Mouse (Mus musculus): ENCODE measurements around the gene Gtf3c6. TPM values are rescaled to one million over a fixed set of nuclear protein-coding genes. Genes with fewer than 3 reads are reported as not detected.
A peak's percentile ranks its signal among the peaks of the same experiment; 100 is the strongest.
"Not testable (repeated sequence)": the region's sequence is repeated elsewhere in the genome, so short reads cannot be mapped to it uniquely, and the experiment has no call there.

The Gtf3c6 gene
- 77.2 and 79.3 TPM in 2 replicates for polyA plus RNA-seq (2015; fragmentation: Nextera tagmentation; extraction: Ambion mirVana)

- H3K4me1 ChIP-seq (replicated peaks): peaks cover 16% of the 10 kb centered on the region
- under 1% methylated on average over 43 of the region's 43 CpGs for WGBS
- H3K27me3 ChIP-seq: no peaks in the 10 kb centered on the region
- H3K4me3 ChIP-seq: peak within 1 kb of the TSS; percentile 87
- H3K9ac ChIP-seq: peak within 1 kb of the TSS; percentile 85
- H3K4me2 ChIP-seq: peak within 1 kb of the TSS; percentile 71
- peaks cover 9% of the 10 kb centered on the region for H3K36me3 ChIP-seq
- ATAC-seq (ENCODE audit: low FRiP score, low read depth): peak; percentile 74
- no peaks in the 10 kb centered on the region for H3K9me3 ChIP-seq
- peak within 1 kb of the TSS; percentile 96 for H3K27ac ChIP-seq (replicated peaks)
These were observed at the start of gene Gtf3c6 for GRCm38 (mm10) chr10:40257414-40258255. Gtf3c6 (minus strand) TSS chr10:40258108.

- ATAC-seq (ENCODE audit: low FRiP score, low read depth): no peak
- no peaks in the 10 kb centered on the region for H3K27me3 ChIP-seq
- WGBS: 91% methylated on average over 1 of the region's 1 CpGs
- H3K9ac ChIP-seq: no peak overlapping the region
- H3K27ac ChIP-seq (replicated peaks): no peak overlapping the region
- 0 out of 2 replicates have a peak, but pooled peaks cover 4% of the 10 kb centered on the region for H3K4me1 ChIP-seq (replicated peaks)
- no peak overlapping the region for H3K4me2 ChIP-seq
- no peak overlapping the region for H3K4me3 ChIP-seq
- no peaks in the 10 kb centered on the region for H3K9me3 ChIP-seq
- H3K36me3 ChIP-seq: no peaks in the 10 kb centered on the region
These were observed 48.1 kb upstream of the Gtf3c6 start for GRCm38 (mm10) chr10:40305989-40306388.

GRCm38 (mm10) chr10:40302140-40302985, 44.5 kb upstream of the Gtf3c6 start, which contains the start of gene Amd1:
Amd1 (minus strand) TSS chr10:40302186.
- peak; percentile 98 for ATAC-seq (ENCODE audit: low FRiP score, low read depth)
- Histone ChIP-seq H3K36me3 (no peaks in the 10 kb centered on the region), H3K27ac (replicated peaks) (peak within 1 kb of the TSS; percentile 99), H3K9ac (peak within 1 kb of the TSS; percentile 87), H3K9me3 (no peaks in the 10 kb centered on the region), H3K4me2 (peak within 1 kb of the TSS; percentile 88), H3K4me1 (replicated peaks) (peaks cover 30% of the 10 kb centered on the region), H3K4me3 (peak within 1 kb of the TSS; percentile 97), H3K27me3 (no peaks in the 10 kb centered on the region)
- under 1% methylated on average over 55 of the region's 55 CpGs for WGBS

- H3K4me3 ChIP-seq: peak overlapping the region; percentile 97
- not testable (repeated sequence) for H3K27me3 ChIP-seq, H3K9me3 ChIP-seq, H3K36me3 ChIP-seq
- peak overlapping the region; percentile 87 for H3K27ac ChIP-seq (replicated peaks)
- ATAC-seq (ENCODE audit: low FRiP score, low read depth): peak; percentile 24
- under 1% methylated on average over 60 of the region's 91 CpGs for WGBS
- peak overlapping the region; percentile 84 for H3K4me2 ChIP-seq
- H3K4me1 ChIP-seq (replicated peaks): peaks cover 37% of the 10 kb centered on the region
- H3K9ac ChIP-seq: peak overlapping the region; percentile 78
These were observed 43.5 kb upstream of the Gtf3c6 start for GRCm38 (mm10) chr10:40301181-40302075.

- Histone ChIP-seq H3K9ac (peak overlapping the region; percentile 78), H3K4me1 (replicated peaks) (peaks cover 37% of the 10 kb centered on the region), H3K36me3 (no peaks in the 10 kb centered on the region), H3K9me3 (no peaks in the 10 kb centered on the region), H3K4me2 (peak overlapping the region; percentile 84), H3K27me3 (no peaks in the 10 kb centered on the region), H3K27ac (replicated peaks) (peak overlapping the region; percentile 87), H3K4me3 (peak overlapping the region; percentile 97)
- peak; percentile 75 for ATAC-seq (ENCODE audit: low FRiP score, low read depth)
- WGBS: under 1% methylated on average over 36 of the region's 36 CpGs
These were observed 42.8 kb upstream of the Gtf3c6 start for GRCm38 (mm10) chr10:40300648-40301171.

- no peaks in the 10 kb centered on the region for H3K9me3 ChIP-seq
- 97% methylated on average over 6 of the region's 6 CpGs for WGBS
- no peak overlapping the region for H3K9ac ChIP-seq
- no peak for ATAC-seq (ENCODE audit: low FRiP score, low read depth)
- H3K27ac ChIP-seq (replicated peaks): no peak overlapping the region
- H3K36me3 ChIP-seq: peaks cover 24% of the 10 kb centered on the region
- no peaks in the 10 kb centered on the region for H3K27me3 ChIP-seq
- no peak overlapping the region for H3K4me2 ChIP-seq
- H3K4me1 ChIP-seq (replicated peaks): peaks cover 7% of the 10 kb centered on the region; the same call in 1 of the 2 replicates
- H3K4me3 ChIP-seq: no peak overlapping the region
These were observed 34.7 kb upstream of the Gtf3c6 start for GRCm38 (mm10) chr10:40292640-40293039.

- H3K4me1 ChIP-seq (replicated peaks): no peaks in the 10 kb centered on the region
- H3K4me2 ChIP-seq: no peak overlapping the region
- H3K36me3 ChIP-seq: peaks cover 20% of the 10 kb centered on the region
- no peaks in the 10 kb centered on the region for H3K9me3 ChIP-seq
- no peak overlapping the region for H3K9ac ChIP-seq
- H3K4me3 ChIP-seq: no peak overlapping the region
- 92% methylated on average over 1 of the region's 1 CpGs for WGBS
- no peak for ATAC-seq (ENCODE audit: low FRiP score, low read depth)
- no peaks in the 10 kb centered on the region for H3K27me3 ChIP-seq
- H3K27ac ChIP-seq (replicated peaks): no peak overlapping the region
These were observed 28.9 kb upstream of the Gtf3c6 start for GRCm38 (mm10) chr10:40286767-40287166.

GRCm38 (mm10) chr10:40285571-40285970, 27.7 kb upstream of the Gtf3c6 start:
- no peaks in the 10 kb centered on the region for H3K27me3 ChIP-seq
- 76% methylated on average over 1 of the region's 1 CpGs for WGBS
- peaks cover 14% of the 10 kb centered on the region for H3K36me3 ChIP-seq
- ATAC-seq (ENCODE audit: low FRiP score, low read depth): no peak; the same call in 1 of the 2 replicates
- H3K4me1 ChIP-seq (replicated peaks): no peaks in the 10 kb centered on the region
- no peak overlapping the region for H3K9ac ChIP-seq
- no peaks in the 10 kb centered on the region for H3K9me3 ChIP-seq
- H3K27ac ChIP-seq (replicated peaks): no peak overlapping the region
- H3K4me3 ChIP-seq: no peak overlapping the region
- no peak overlapping the region for H3K4me2 ChIP-seq

- ATAC-seq (ENCODE audit: low FRiP score, low read depth): no peak
These were observed 27.1 kb upstream of the Gtf3c6 start for GRCm38 (mm10) chr10:40284997-40285396.

GRCm38 (mm10) chr10:40284179-40284831, 26.4 kb upstream of the Gtf3c6 start:
- ATAC-seq (ENCODE audit: low FRiP score, low read depth): no peak; the same call in 1 of the 2 replicates
- Histone ChIP-seq H3K9me3 (no peaks in the 10 kb centered on the region), H3K27me3 (no peaks in the 10 kb centered on the region), H3K27ac (replicated peaks) (no peak overlapping the region), H3K4me3 (no peak overlapping the region), H3K4me1 (replicated peaks) (no peaks in the 10 kb centered on the region), H3K9ac (no peak overlapping the region), H3K36me3 (peaks cover 9% of the 10 kb centered on the region; the same call in 1 of the 2 replicates), H3K4me2 (no peak overlapping the region)
- 71% methylated on average over 10 of the region's 10 CpGs for WGBS

More at GRCm38 (mm10) chr10:40284997-40285396, 27.1 kb upstream of the Gtf3c6 start:
- Histone ChIP-seq H3K27me3 (no peaks in the 10 kb centered on the region), H3K4me2 (no peak overlapping the region), H3K36me3 (peaks cover 12% of the 10 kb centered on the region; the same call in 1 of the 2 replicates), H3K4me3 (no peak overlapping the region), H3K9ac (no peak overlapping the region), H3K4me1 (replicated peaks) (no peaks in the 10 kb centered on the region), H3K9me3 (no peaks in the 10 kb centered on the region), H3K27ac (replicated peaks) (no peak overlapping the region)
- WGBS: 99% methylated on average over 3 of the region's 3 CpGs

Data from hindbrain, embryonic 15.5 days (tissue).